Mouse (Mus musculus) lung, adult 18-20 months (tissue): ENCODE measurements at regions not wholly inside any gene's neighbourhood (a gene's known extent, or its start where the extent isn't known, plus 50 kb on each side); places are given as distances from the start of the nearest gene placed in this dataset.

Source experiments
- DNase-seq, 2 experiments: peaks; one replicate each; pipeline ENCODE4 v3.0.0; 2022; ENCODE audit warnings: mixed read lengths in 2 of 2

- DNase-seq, result no peak
Measured at GRCm38 (mm10) chr9:59232682-59233081, 58.7 kb upstream of the Adpgk start.

GRCm38 (mm10) chr9:59231947-59232346, 59.4 kb upstream of the Adpgk start:
- DNase-seq, result no peak

GRCm38 (mm10) chr9:59231186-59231585, 60.2 kb upstream of the Adpgk start:
- DNase-seq, result no peak

GRCm38 (mm10) chr9:59230161-59230560, 61.2 kb upstream of the Adpgk start:
- DNase-seq, result peak in 1 of 2 experiments; percentile 8

- DNase-seq, result no peak
Measured at GRCm38 (mm10) chr9:59227948-59228347, 63.4 kb upstream of the Adpgk start.

- no peak for DNase-seq
Measured at GRCm38 (mm10) chr9:59226361-59226760, 65.0 kb upstream of the Adpgk start.

- DNase-seq, result no peak
Measured at GRCm38 (mm10) chr9:59219277-59219676, 72.1 kb upstream of the Adpgk start.

- no peak for DNase-seq
Measured at GRCm38 (mm10) chr9:59202654-59203514, 88.5 kb upstream of the Adpgk start.

- no peak for DNase-seq
Measured at GRCm38 (mm10) chr9:59199495-59200196, 91.7 kb upstream of the Adpgk start.

GRCm38 (mm10) chr9:59198221-59198875, 93.0 kb upstream of the Adpgk start:
- DNase-seq, result no peak

GRCm38 (mm10) chr9:59197506-59197905, 93.9 kb upstream of the Adpgk start:
- DNase-seq, result no peak

GRCm38 (mm10) chr9:59193971-59194370, 97.4 kb upstream of the Adpgk start:
- DNase-seq, result no peak

- DNase-seq, result peak; percentile 32 to 52
Measured at GRCm38 (mm10) chr9:59189141-59189540, 102.2 kb upstream of the Adpgk start.

GRCm38 (mm10) chr9:59188411-59188810, 102.9 kb upstream of the Adpgk start:
- DNase-seq, result no peak

- no peak for DNase-seq
Measured at GRCm38 (mm10) chr9:59186326-59186725, 105.0 kb upstream of the Adpgk start.

- no peak for DNase-seq
Measured at GRCm38 (mm10) chr9:59184089-59184488, 107.3 kb upstream of the Adpgk start.

- DNase-seq, result no peak
Measured at GRCm38 (mm10) chr9:59182906-59183305, 108.5 kb upstream of the Adpgk start.

- no peak for DNase-seq
Measured at GRCm38 (mm10) chr9:59182490-59182889, 108.9 kb upstream of the Adpgk start.

- DNase-seq, result no peak
Measured at GRCm38 (mm10) chr9:59171576-59171975, 119.8 kb upstream of the Adpgk start.

- no peak for DNase-seq
Measured at GRCm38 (mm10) chr9:59163390-59163976, 127.2 kb upstream of the Neo1 start.

GRCm38 (mm10) chr9:59162954-59163353, 126.7 kb upstream of the Neo1 start:
- DNase-seq, result no peak

GRCm38 (mm10) chr9:59157663-59158062, 121.4 kb upstream of the Neo1 start:
- no peak for DNase-seq

- no peak for DNase-seq
Measured at GRCm38 (mm10) chr9:59153945-59154344, 117.7 kb upstream of the Neo1 start.
